Mouse (Mus musculus): Measurements from ENCODE around the gene Abtb2. TPM values are rescaled to one million over a fixed set of nuclear protein-coding genes. Genes with fewer than 3 reads are reported as not detected.
A peak's percentile ranks its signal among the peaks of the same experiment; 100 is the strongest.

The Abtb2 gene
- polyA plus RNA-seq, 1 experiment from 2014 or later = 10.8 TPM

GRCm38 (mm10) chr2:103694777-103695563 lies 128.9 kb downstream of the Abtb2 start:
- no peaks in the 10 kb centered on the region for H3K36me3 ChIP-seq
- no peak overlapping the region for H3K9ac ChIP-seq (replicated peaks)
- H3K4me1 ChIP-seq = peaks cover 14% of the 10 kb centered on the region; the same call in 1 of the 2 replicates
- WGBS = 87% methylated on average over 4 of the region's 4 CpGs
- H3K27ac ChIP-seq (replicated peaks) = no peak overlapping the region
- no peak for ATAC-seq (ENCODE audit: low FRiP score)
- no peaks in the 10 kb centered on the region for H3K27me3 ChIP-seq (replicated peaks)
- no peak overlapping the region for H3K4me2 ChIP-seq
- no peaks in the 10 kb centered on the region for H3K9me3 ChIP-seq (replicated peaks)
- no peak overlapping the region for H3K4me3 ChIP-seq (replicated peaks)

DNA sequence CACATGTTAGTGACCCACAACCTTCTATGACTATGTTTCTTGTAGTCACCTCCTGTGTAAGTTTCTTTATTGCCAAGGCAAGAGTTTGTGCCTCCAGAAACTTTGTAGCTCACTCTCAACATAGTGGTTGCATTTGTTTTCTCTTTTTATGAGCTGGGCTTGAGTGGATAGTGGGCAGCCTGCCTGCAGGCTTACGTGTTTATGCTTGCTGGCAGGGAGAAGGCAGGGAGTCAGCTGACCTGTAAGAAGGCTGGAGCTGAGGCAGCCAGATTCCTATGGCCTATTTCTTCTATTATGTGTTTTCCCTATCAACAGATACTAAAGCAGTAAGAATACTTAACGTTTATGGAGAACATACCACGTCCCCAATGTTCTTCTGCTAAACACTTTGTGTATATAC lies 130.1 kb downstream of the Abtb2 start:
- Histone ChIP-seq H3K4me3 (replicated peaks) (no peak overlapping the region), H3K4me2 (no peak overlapping the region), H3K27ac (replicated peaks) (no peak overlapping the region), H3K9ac (replicated peaks) (no peak overlapping the region), H3K27me3 (replicated peaks) (no peaks in the 10 kb centered on the region), H3K4me1 (peaks cover 6% of the 10 kb centered on the region), H3K36me3 (no peaks in the 10 kb centered on the region), H3K9me3 (replicated peaks) (no peaks in the 10 kb centered on the region)
- WGBS = 57% methylated on average over 3 of the region's 3 CpGs
- ATAC-seq (ENCODE audit: low FRiP score) = no peak

DNA sequence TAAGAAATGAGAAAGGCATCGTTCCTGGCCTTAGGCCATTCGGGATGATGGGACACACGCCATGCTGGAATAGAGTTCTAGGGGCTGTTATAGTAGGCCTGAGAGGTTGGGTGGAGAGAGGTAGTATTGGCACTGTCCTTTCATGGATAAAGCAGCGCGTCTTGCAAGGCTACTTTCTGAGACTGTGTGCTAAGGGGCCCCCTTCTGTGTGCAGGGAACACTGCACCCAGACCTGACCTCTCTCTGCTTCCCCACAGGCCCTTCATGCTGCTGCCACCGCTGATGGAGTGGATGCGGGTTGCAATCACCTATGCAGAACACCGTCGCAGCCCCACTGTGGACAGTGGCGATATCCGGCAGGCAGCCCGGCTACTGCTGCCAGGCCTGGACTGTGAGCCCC lies 134.4 kb downstream of the Abtb2 start:
- H3K9me3 ChIP-seq (replicated peaks) = no peaks in the 10 kb centered on the region
- no peaks in the 10 kb centered on the region for H3K36me3 ChIP-seq
- H3K4me2 ChIP-seq = no peak overlapping the region
- ATAC-seq (ENCODE audit: low FRiP score) = peak; percentile 32; the same call in 1 of the 2 replicates
- no peak overlapping the region for H3K27ac ChIP-seq (replicated peaks)
- 77% methylated on average over 12 of the region's 12 CpGs for WGBS
- H3K9ac ChIP-seq (replicated peaks) = no peak overlapping the region
- peaks cover 14% of the 10 kb centered on the region for H3K4me1 ChIP-seq
- no peak overlapping the region for H3K4me3 ChIP-seq (replicated peaks)
- no peaks in the 10 kb centered on the region for H3K27me3 ChIP-seq (replicated peaks)

GRCm38 (mm10) chr2:103703336-103703735 lies 137.2 kb downstream of the Abtb2 start:
- 76% methylated on average over 10 of the region's 10 CpGs for WGBS
- H3K4me1 ChIP-seq = peaks cover 24% of the 10 kb centered on the region
- no peak overlapping the region for H3K4me3 ChIP-seq (replicated peaks)
- no peaks in the 10 kb centered on the region for H3K36me3 ChIP-seq
- no peaks in the 10 kb centered on the region for H3K27me3 ChIP-seq (replicated peaks)
- no peak for ATAC-seq (ENCODE audit: low FRiP score)
- peak overlapping the region; percentile 14; the same call in 1 of the 2 replicates for H3K27ac ChIP-seq (replicated peaks)
- no peak overlapping the region for H3K9ac ChIP-seq (replicated peaks)
- no peak overlapping the region for H3K4me2 ChIP-seq
- no peaks in the 10 kb centered on the region for H3K9me3 ChIP-seq (replicated peaks)

GRCm38 (mm10) chr2:103703865-103704264 lies 137.8 kb downstream of the Abtb2 start:
- no peaks in the 10 kb centered on the region for H3K36me3 ChIP-seq
- WGBS = 49% methylated on average over 4 of the region's 4 CpGs
- no peak overlapping the region for H3K4me3 ChIP-seq (replicated peaks)
- H3K27ac ChIP-seq (replicated peaks) = peak overlapping the region; percentile 14; the same call in 1 of the 2 replicates
- no peak overlapping the region for H3K9ac ChIP-seq (replicated peaks)
- H3K27me3 ChIP-seq (replicated peaks) = no peaks in the 10 kb centered on the region
- ATAC-seq (ENCODE audit: low FRiP score) = peak; percentile 43; the same call in 1 of the 2 replicates
- H3K4me2 ChIP-seq = no peak overlapping the region
- no peaks in the 10 kb centered on the region for H3K9me3 ChIP-seq (replicated peaks)
- peaks cover 24% of the 10 kb centered on the region for H3K4me1 ChIP-seq

- Histone ChIP-seq H3K9me3 (replicated peaks) (no peaks in the 10 kb centered on the region), H3K27ac (replicated peaks) (0 out of 2 replicates have a peak overlapping the region, but pooled peaks have one; percentile 18), H3K36me3 (no peaks in the 10 kb centered on the region), H3K4me3 (replicated peaks) (no peak overlapping the region), H3K4me2 (no peak overlapping the region), H3K9ac (replicated peaks) (no peak overlapping the region), H3K27me3 (replicated peaks) (no peaks in the 10 kb centered on the region), H3K4me1 (peaks cover 24% of the 10 kb centered on the region)
- no peak for ATAC-seq (ENCODE audit: low FRiP score)
- WGBS = 77% methylated on average over 4 of the region's 4 CpGs
These were observed 139.7 kb downstream of the Abtb2 start for GRCm38 (mm10) chr2:103705826-103706225.

DNA sequence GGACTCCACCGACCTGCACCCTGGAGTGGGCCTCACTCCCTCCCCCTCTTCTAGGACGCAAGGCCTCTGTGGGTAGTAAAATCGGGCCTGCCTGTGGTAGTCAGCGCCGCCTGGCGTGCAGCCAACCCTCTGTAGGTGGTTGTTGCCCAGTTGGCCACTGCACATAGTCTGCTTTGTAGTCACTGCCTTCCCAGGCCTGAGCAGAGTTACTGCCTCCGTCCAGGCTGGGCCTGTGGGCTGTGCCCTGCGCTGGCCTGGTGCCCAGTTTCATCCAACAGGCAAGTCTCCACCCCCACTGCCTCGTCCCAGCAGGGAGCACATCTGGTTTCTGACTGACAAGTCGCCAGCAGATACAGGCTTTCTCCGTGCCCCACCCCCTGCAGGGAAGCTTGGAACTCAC lies 140.1 kb downstream of the Abtb2 start:
- H3K4me1 ChIP-seq = peaks cover 24% of the 10 kb centered on the region
- no peaks in the 10 kb centered on the region for H3K9me3 ChIP-seq (replicated peaks)
- H3K9ac ChIP-seq (replicated peaks) = no peak overlapping the region
- H3K27ac ChIP-seq (replicated peaks) = 0 out of 2 replicates have a peak overlapping the region, but pooled peaks have one; percentile 18
- no peak overlapping the region for H3K4me3 ChIP-seq (replicated peaks)
- WGBS = 31% methylated on average over 11 of the region's 11 CpGs
- no peaks in the 10 kb centered on the region for H3K27me3 ChIP-seq (replicated peaks)
- no peaks in the 10 kb centered on the region for H3K36me3 ChIP-seq
- no peak overlapping the region for H3K4me2 ChIP-seq
- ATAC-seq (ENCODE audit: low FRiP score) = peak; percentile 70; the same call in 1 of the 2 replicates

DNA sequence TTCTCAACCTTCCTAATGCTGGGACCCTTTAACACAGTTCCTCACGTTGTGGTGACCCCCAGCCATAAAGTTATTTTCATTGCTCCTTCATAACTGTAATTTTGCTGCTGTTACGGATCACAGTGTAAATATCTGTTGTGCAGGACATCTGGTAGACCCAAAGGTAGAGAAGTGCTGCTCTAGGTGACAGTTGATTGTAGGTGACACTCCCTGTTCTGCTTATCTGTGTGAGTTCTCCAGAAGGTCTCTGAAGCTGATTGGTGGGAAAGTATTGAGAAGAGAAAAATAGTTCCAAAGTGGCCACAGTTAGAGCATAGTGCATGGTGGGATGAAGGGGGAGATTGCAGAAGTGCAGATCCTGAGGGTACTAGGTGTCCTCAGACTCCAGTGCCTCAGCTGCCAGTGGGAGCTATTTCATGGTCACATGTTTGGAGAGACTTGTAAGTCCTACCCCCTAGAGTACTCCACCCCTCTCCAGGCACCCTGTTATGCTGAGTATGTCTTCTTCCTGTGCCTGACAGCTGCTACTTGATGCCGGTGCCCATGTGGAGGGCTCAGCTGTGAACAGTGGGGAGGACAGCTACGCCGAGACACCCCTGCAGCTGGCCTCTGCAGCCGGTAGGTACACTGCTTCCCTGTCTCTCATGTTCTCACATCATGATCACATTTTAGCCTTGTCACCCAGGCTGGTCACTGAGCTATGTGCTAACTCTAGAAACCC lies 141.1 kb downstream of the Abtb2 start:
- no peaks in the 10 kb centered on the region for H3K36me3 ChIP-seq
- H3K4me1 ChIP-seq = peaks cover 24% of the 10 kb centered on the region
- H3K4me2 ChIP-seq = no peak overlapping the region
- H3K9me3 ChIP-seq (replicated peaks) = no peaks in the 10 kb centered on the region
- no peak overlapping the region for H3K9ac ChIP-seq (replicated peaks)
- H3K27ac ChIP-seq (replicated peaks) = no peak overlapping the region
- no peak for ATAC-seq (ENCODE audit: low FRiP score)
- no peaks in the 10 kb centered on the region for H3K27me3 ChIP-seq (replicated peaks)
- WGBS = 63% methylated on average over 6 of the region's 6 CpGs
- H3K4me3 ChIP-seq (replicated peaks) = no peak overlapping the region

- WGBS = 88% methylated on average over 7 of the region's 7 CpGs
- H3K4me1 ChIP-seq = peaks cover 9% of the 10 kb centered on the region
- peaks cover 3% of the 10 kb centered on the region; the same call in 1 of the 2 replicates for H3K36me3 ChIP-seq
- no peak overlapping the region for H3K9ac ChIP-seq (replicated peaks)
- H3K4me3 ChIP-seq (replicated peaks) = no peak overlapping the region
- H3K27ac ChIP-seq (replicated peaks) = no peak overlapping the region
- no peak for ATAC-seq (ENCODE audit: low FRiP score)
- no peak overlapping the region for H3K4me2 ChIP-seq
- H3K9me3 ChIP-seq (replicated peaks) = no peaks in the 10 kb centered on the region
- H3K27me3 ChIP-seq (replicated peaks) = no peaks in the 10 kb centered on the region
These were observed 144.7 kb downstream of the Abtb2 start for GRCm38 (mm10) chr2:103710849-103711248.

GRCm38 (mm10) chr2:103713831-103714230 lies 147.7 kb downstream of the Abtb2 start:
- Histone ChIP-seq H3K9me3 (replicated peaks) (no peaks in the 10 kb centered on the region), H3K4me1 (no peaks in the 10 kb centered on the region), H3K27me3 (replicated peaks) (no peaks in the 10 kb centered on the region), H3K36me3 (peaks cover 13% of the 10 kb centered on the region), H3K4me3 (replicated peaks) (no peak overlapping the region), H3K9ac (replicated peaks) (no peak overlapping the region), H3K27ac (replicated peaks) (no peak overlapping the region), H3K4me2 (no peak overlapping the region)
- no peak for ATAC-seq (ENCODE audit: low FRiP score)
- WGBS = 95% methylated on average over 7 of the region's 7 CpGs

- WGBS = 75% methylated on average over 4 of the region's 4 CpGs
- no peak overlapping the region for H3K4me2 ChIP-seq
- H3K36me3 ChIP-seq = peaks cover 13% of the 10 kb centered on the region
- no peaks in the 10 kb centered on the region for H3K9me3 ChIP-seq (replicated peaks)
- H3K27me3 ChIP-seq (replicated peaks) = no peaks in the 10 kb centered on the region
- no peaks in the 10 kb centered on the region for H3K4me1 ChIP-seq
- no peak overlapping the region for H3K27ac ChIP-seq (replicated peaks)
- no peak overlapping the region for H3K9ac ChIP-seq (replicated peaks)
- no peak for ATAC-seq (ENCODE audit: low FRiP score)
- H3K4me3 ChIP-seq (replicated peaks) = no peak overlapping the region
These were observed 148.3 kb downstream of the Abtb2 start for GRCm38 (mm10) chr2:103714412-103714811.
